Mouse (Mus musculus): Measurements from ENCODE around the gene Gm3264. TPM values are rescaled to one million over a fixed set of nuclear protein-coding genes. Genes with fewer than 3 reads are reported as not detected.
A peak's percentile ranks its signal among the peaks of the same experiment; 100 is the strongest.
"Not testable (repeated sequence)": the region's sequence is repeated elsewhere in the genome, so short reads cannot be mapped to it uniquely, and the experiment has no call there.

Gm3264 gene
- 0.42 and 1.0 TPM in 2 replicates for polyA plus RNA-seq (2014; fragmentation: Nextera tagmentation; extraction: Ambion mirVana)

GRCm38 (mm10) chr14:4855299-4855980, at the start of gene Gm3264:
Gm3264 (plus strand) TSS chr14:4855576.
- not testable (repeated sequence) for H3K9ac ChIP-seq; H3K9me3 ChIP-seq (ENCODE audit: low read depth, low read length); H3K27me3 ChIP-seq (ENCODE audit: insufficient read depth, low read length); H3K4me1 ChIP-seq (ENCODE audit: insufficient read depth); ATAC-seq (ENCODE audit: insufficient read depth); H3K36me3 ChIP-seq (ENCODE audit: insufficient read depth); H3K27ac ChIP-seq (ENCODE audit: low read depth)
- DNase-seq = peak; percentile 25
- H3K4me3 ChIP-seq (ENCODE audit: low read depth, low read length) = peak within 1 kb of the TSS; percentile 22
- WGBS = 13% methylated on average over 17 of the region's 59 CpGs
- H3K4me2 ChIP-seq = peak within 1 kb of the TSS; percentile 53

- H3K9me3 ChIP-seq (ENCODE audit: low read depth, low read length); H3K4me1 ChIP-seq (ENCODE audit: insufficient read depth); H3K9ac ChIP-seq; H3K4me3 ChIP-seq (ENCODE audit: low read depth, low read length); H3K36me3 ChIP-seq (ENCODE audit: insufficient read depth); DNase-seq; H3K27me3 ChIP-seq (ENCODE audit: insufficient read depth, low read length); ATAC-seq (ENCODE audit: insufficient read depth); H3K4me2 ChIP-seq; H3K27ac ChIP-seq (ENCODE audit: low read depth): not testable (repeated sequence)
- WGBS = 73% methylated on average over 6 of the region's 6 CpGs
These were observed 49.0 kb upstream of the Gm3264 start for GRCm38 (mm10) chr14:4806421-4806820.

GRCm38 (mm10) chr14:4821950-4822349, 33.4 kb upstream of the Gm3264 start:
- not testable (repeated sequence) for H3K27me3 ChIP-seq (ENCODE audit: insufficient read depth, low read length); DNase-seq; H3K9me3 ChIP-seq (ENCODE audit: low read depth, low read length); H3K4me1 ChIP-seq (ENCODE audit: insufficient read depth); H3K9ac ChIP-seq; H3K4me3 ChIP-seq (ENCODE audit: low read depth, low read length); H3K27ac ChIP-seq (ENCODE audit: low read depth); ATAC-seq (ENCODE audit: insufficient read depth); H3K36me3 ChIP-seq (ENCODE audit: insufficient read depth); H3K4me2 ChIP-seq
- WGBS = 98% methylated on average over 4 of the region's 7 CpGs

- ATAC-seq (ENCODE audit: insufficient read depth); DNase-seq; H3K27me3 ChIP-seq (ENCODE audit: insufficient read depth, low read length); H3K27ac ChIP-seq (ENCODE audit: low read depth); H3K4me1 ChIP-seq (ENCODE audit: insufficient read depth); H3K4me2 ChIP-seq; H3K36me3 ChIP-seq (ENCODE audit: insufficient read depth); H3K9ac ChIP-seq; H3K9me3 ChIP-seq (ENCODE audit: low read depth, low read length); H3K4me3 ChIP-seq (ENCODE audit: low read depth, low read length): not testable (repeated sequence)
- WGBS = no CpG with 5 or more reads among the region's 4 CpGs
These were observed 17.6 kb upstream of the Gm3264 start, which contains the start of gene Gm3269 for GRCm38 (mm10) chr14:4837806-4838205. Gm3269 (plus strand) TSS chr14:4838106.

GRCm38 (mm10) chr14:4892116-4892515, 36.7 kb downstream of the Gm3264 start, which contains the start of gene Gm3278:
Gm3278 (plus strand) TSS chr14:4892416.
- not testable (repeated sequence) for H3K9me3 ChIP-seq (ENCODE audit: low read depth, low read length); H3K36me3 ChIP-seq (ENCODE audit: insufficient read depth); DNase-seq; H3K27me3 ChIP-seq (ENCODE audit: insufficient read depth, low read length); H3K27ac ChIP-seq (ENCODE audit: low read depth); H3K4me3 ChIP-seq (ENCODE audit: low read depth, low read length); H3K4me1 ChIP-seq (ENCODE audit: insufficient read depth); ATAC-seq (ENCODE audit: insufficient read depth); H3K9ac ChIP-seq; H3K4me2 ChIP-seq
- 20% methylated on average over 1 of the region's 3 CpGs for WGBS

Other genes starting within 250 kb of the Gm3264 start
- gene Gm8159, start 223.2 kb upstream of the Gm3264 start, polyA plus RNA-seq (2014; fragmentation: Nextera tagmentation; extraction: Ambion mirVana) = not detected in 2 replicates
- 0.13 TPM in 1 of 2 replicates, not detected in the other for gene Gm3239, start 191.4 kb upstream of the Gm3264 start, polyA plus RNA-seq (2014; fragmentation: Nextera tagmentation; extraction: Ambion mirVana)
- gene Gm7876, start 146.3 kb upstream of the Gm3264 start, polyA plus RNA-seq (2014; fragmentation: Nextera tagmentation; extraction: Ambion mirVana) = not detected in 2 replicates
- gene Gm3252, start 128.8 kb upstream of the Gm3264 start, polyA plus RNA-seq (2014; fragmentation: Nextera tagmentation; extraction: Ambion mirVana) = 0.15 and 0.29 TPM in 2 replicates
- not detected in 2 replicates for gene Gm9602, start 79.2 kb upstream of the Gm3264 start, polyA plus RNA-seq (2014; fragmentation: Nextera tagmentation; extraction: Ambion mirVana)
- not detected in 2 replicates for gene Gm3269, start 17.5 kb upstream of the Gm3264 start, polyA plus RNA-seq (2014; fragmentation: Nextera tagmentation; extraction: Ambion mirVana)
- gene Gm3278, start 36.8 kb downstream of the Gm3264 start, polyA plus RNA-seq (2014; fragmentation: Nextera tagmentation; extraction: Ambion mirVana) = not detected in 2 replicates
- gene Gm8297, start 128.4 kb downstream of the Gm3264 start, polyA plus RNA-seq (2014; fragmentation: Nextera tagmentation; extraction: Ambion mirVana) = not detected in 2 replicates
- not detected in 2 replicates for gene Gm3298, start 160.3 kb downstream of the Gm3264 start, polyA plus RNA-seq (2014; fragmentation: Nextera tagmentation; extraction: Ambion mirVana)
- gene 4930555G01Rik, start 195.1 kb downstream of the Gm3264 start, polyA plus RNA-seq (2014; fragmentation: Nextera tagmentation; extraction: Ambion mirVana) = not detected in 2 replicates
- 1.5 and 3.0 TPM in 2 replicates for gene Gm8281, start 215.5 kb downstream of the Gm3264 start, polyA plus RNA-seq (2014; fragmentation: Nextera tagmentation; extraction: Ambion mirVana)